Mouse (Mus musculus) cerebellum, adult 2 months (tissue): Measurements from ENCODE around the gene Csf1.

Experiments
- CTCF ChIP-seq: fragments of 200-500 bp; IDR thresholded peaks from 2 replicates; pipeline ENCODE4 v1.5.1; 2011; ENCODE audit warnings: low read depth, mild to moderate bottlenecking, control low read depth, low read length, moderate library complexity, borderline replicate concordance; ENCODE audit not compliant: insufficient read depth
- POLR2A ChIP-seq: fragments of 200-500 bp; IDR thresholded peaks from 2 replicates; pipeline ENCODE4 v1.6.1; 2011; ENCODE audit warnings: low read length, control low read depth, borderline replicate concordance; ENCODE audit not compliant: insufficient read depth

DNA sequence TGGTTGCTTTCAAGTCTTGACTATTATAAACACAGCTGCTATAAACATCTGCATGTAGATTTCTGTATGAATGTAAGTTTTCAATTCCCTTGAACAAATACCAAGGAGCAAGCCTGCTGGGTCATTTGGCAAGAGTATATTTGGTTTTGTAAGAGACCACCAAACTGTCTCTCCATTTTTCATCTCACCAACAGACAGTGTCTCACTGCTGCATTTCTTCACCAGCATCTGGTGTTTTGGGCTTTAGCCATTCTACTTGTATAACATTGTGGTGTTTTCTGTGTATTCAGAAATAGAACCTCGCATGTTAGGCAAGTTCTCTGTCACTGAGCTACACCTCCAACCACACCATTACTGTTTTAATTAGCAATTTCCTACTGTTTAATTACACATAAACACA lies 46.6 kb upstream of the Csf1 start:
- TF ChIP-seq CTCF (no peak), POLR2A (no peak)
